Mouse (Mus musculus) testis, postnatal 10 days (tissue): Measurements from ENCODE around the gene Syce1.

Experiments used
- DNase-seq: peaks from one replicate; pipeline ENCODE4 v3.0.0; 2021; ENCODE audit warnings: low spot score

Syce1 gene

GRCm38 (mm10) chr7:140787406-140788052 lies at the start of gene Syce1:
Syce1 (minus strand) TSS chr7:140787852.
- DNase-seq, result peak; percentile 61

- DNase-seq, result no peak
Observed at GRCm38 (mm10) chr7:140836243-140837115, 48.8 kb upstream of the Syce1 start.

- no peak for DNase-seq
Observed at GRCm38 (mm10) chr7:140835758-140836087, 48.1 kb upstream of the Syce1 start.

DNA sequence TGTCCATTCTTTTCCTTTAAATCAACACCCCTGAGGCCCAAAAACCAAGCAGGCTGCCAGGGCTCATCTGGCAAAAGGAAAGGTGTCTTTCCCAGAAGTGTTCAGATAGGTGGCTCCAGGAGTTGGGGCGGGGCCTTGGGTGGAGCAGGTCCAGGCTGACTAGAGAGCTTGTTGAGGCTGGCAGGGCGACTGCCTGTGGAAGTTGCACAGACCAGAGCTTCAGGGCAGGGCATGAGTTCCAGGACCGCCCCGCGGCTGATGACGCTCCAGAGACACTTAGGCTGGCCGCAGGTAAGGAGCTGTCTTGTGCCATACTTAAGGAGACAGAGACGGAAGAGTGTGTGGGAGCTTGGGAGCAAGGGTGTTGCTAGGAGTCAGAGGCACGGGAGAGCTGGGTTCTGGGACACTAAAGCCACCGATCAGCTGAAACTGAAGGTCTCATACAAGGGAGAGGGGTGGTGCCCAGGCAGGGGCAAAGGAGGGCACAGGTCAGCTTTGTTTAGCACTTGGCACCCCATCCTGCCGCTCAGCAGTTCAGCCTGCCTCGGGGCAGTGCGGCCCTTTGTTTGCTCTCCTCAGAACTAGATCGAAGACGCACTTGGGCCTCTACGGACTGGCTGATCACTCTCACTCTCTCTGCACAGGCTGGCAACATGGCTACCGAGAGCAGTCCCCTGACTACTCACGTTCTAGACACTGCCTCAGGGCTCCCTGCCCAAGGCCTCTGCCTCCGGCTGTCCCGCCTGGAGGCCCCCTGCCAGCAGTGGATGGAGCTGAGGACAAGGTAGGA lies 47.5 kb upstream of the Syce1 start, which contains the start of gene Urah:
Gene Urah, plus strand, starts transcription at position 51 of the 790 bp plus-strand sequence.
- DNase-seq, result no peak

DNA sequence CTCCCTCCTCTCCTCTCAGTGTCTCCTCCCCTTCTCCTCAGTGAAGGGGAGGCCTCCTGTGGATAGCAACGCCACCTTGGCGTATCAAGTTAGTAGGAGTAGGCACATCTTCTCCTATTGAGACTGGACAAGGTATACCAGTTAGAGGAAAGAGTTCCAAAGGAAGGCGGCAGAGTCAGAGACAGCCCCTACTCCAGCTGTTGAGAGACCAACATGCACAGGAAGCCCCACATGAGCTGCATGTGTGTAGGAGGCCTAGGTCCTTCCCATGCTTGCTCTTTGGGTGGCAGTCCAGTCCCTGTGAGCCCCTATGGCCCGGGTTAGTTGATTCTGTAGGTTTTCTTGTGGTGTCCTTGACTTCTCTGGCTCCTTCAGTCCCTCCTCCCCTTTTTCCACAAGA lies 45.7 kb upstream of the Syce1 start:
- peak; percentile 29 for DNase-seq

DNA sequence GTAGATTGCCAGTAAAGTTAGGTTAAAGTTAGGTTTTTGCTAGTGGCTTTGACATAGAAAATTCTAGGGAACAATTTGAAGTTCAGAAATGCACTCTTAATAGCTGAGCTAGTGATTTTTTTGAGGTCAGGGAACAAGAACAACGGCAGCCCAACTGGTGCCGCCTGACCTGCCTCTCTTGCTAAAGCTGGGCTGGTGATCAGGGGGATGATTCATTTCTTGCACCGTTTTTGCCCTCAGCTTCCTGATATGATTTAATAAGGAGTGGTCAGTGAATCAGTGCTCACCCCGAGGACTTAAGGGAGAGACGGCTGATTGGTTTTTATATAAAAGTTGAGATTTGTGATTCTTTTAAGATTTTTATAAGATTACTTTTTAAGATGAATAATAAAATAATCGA lies 43.8 kb upstream of the Syce1 start:
- peak; percentile 19 for DNase-seq

DNA sequence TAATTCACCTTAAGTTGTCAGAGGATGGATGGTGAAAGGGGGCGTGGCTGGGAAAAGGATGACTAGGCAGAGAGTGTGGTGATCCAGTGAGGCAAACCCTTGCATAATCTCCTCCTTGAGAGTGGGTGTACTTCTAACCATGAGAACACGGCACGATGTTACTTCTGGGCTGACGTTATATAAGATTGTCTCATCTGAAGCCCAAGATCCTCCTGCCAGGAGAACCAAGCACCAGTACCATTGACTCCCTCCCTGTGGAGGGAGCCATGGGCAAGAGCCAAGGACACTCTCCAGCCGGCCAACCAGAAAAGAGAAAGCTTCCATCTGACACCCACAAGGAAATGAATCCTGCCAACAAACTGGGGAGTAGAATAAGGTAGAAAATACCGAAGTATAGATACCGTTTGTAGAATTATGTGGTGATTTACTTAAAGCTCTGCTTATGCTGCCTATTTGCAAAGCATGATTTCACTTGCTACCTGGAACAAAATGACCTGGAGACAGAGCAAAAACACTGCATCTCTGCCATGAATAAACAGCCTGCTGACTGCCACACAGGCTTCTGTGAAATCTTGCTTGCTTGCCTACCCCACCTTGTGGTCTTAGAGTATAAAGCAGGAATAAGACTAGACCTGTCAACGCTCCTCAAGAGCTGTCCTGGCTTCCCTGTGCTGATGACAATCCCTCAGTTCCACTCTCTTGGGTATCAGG lies 40.7 kb upstream of the Syce1 start:
- DNase-seq, result no peak

DNA sequence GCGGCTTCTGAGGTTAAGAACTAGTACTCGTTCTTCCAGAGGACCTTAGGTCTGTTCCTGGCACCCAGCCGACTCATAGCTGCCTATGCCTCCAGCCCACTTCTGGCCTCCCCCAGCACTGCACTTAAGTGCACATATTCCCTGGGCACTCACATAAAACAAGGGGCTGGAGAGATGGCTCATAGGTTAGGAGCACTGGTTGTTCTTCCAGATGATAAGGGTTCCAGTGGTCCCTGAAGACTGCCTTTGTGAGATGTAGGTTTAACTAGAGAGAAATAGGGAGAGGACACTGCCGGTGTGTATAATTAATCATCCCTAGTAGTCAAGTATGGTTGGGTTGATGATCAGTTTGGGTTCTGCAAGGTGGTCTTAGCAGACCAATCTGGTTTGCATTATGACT lies 35.1 kb upstream of the Syce1 start:
- DNase-seq, result no peak

DNA sequence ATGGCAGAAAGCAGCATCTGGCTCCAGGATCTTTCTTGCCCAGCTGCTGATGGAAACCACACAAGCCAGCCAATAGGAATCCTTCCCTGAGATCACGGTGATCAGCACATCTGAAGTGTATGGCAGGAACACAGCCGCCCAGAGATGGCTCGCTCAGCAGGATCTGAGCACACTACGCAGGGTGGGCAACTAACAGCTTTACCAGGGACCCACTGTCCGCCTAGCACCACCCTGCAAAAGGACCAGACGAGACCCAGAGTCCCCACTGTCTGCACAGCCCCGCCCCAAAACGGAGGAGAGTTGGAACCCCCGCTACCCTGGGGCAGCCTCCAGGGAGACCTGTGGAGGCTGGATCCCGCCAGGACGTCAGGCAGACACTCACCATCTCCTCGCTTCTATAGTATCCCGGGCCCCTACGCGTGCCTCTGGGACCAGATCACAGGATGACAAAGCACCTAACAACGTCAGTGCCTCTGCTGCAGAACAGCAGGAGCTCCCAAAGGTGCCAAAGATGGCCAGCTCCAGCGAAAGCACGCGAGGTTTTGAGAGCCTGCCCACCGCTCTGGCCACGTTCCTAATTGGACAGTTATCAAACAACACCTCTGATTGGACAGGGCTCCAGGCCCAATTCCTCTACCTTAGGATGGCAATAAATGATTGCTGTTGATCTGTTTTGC lies 34.1 kb upstream of the Syce1 start, which contains the start of gene Zfp941:
Gene Zfp941, minus strand, starts transcription at position 526 of the 677 bp plus-strand sequence.
- DNase-seq, result no peak

DNA sequence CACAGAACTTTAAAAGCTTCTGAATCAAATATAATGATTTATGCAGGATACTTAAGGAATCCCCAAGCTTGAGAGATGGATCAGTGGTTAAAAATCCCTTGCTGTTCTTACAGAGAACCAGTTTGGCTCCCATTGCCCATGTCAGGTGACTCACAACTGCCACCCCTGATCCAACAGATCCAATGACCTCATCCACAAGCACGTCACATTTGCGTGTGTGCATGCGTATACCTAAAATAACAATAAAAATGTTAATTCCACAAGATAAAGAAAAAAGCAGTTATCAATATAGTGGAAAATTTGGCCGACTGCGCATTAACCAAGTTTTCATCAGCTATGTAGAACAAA lies 33.6 kb upstream of the Syce1 start:
- DNase-seq, result no peak

DNA sequence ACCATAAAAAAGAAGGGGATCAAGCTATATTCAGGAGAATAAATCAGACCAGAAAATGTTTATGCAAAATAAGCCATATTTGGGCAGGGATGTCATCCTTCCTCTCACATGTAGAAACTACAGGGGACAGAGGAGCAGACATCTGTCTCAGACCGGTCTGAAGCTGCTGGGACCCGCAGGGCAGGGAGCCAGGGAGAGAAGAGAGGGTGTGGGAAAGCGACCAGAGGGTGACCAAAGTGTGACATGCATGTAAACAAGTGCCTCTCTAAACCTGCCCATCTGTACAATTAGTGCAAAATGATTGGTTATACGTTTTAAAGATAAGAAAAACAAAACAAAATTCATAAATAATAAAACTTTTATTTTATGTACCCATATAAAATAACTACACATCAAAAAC lies 32.5 kb upstream of the Syce1 start:
- no peak for DNase-seq

- no peak for DNase-seq
Observed at GRCm38 (mm10) chr7:140812850-140813249, 25.2 kb upstream of the Syce1 start.

DNA sequence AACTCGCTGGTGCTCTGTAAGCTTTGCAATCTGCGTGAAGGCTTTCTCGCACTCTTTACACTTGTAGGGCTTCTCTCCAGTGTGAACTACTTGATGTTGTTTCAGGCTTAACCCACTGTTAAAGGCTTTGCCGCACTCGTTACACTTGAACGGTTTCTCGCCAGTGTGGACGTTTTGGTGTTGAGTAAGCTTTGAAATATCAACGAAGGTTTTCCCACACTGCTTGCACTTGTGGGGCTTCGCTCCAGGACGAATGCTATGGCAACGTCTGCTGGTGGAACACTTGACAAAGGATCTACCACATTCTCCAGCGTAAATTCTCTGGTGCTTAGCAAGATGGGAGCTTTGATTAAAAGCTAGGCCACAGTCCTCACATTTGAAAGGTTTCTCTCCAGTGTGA lies 24.1 kb upstream of the Syce1 start:
- no peak for DNase-seq

- no peak for DNase-seq
Observed at GRCm38 (mm10) chr7:140810496-140810895, 22.8 kb upstream of the Syce1 start.

DNA sequence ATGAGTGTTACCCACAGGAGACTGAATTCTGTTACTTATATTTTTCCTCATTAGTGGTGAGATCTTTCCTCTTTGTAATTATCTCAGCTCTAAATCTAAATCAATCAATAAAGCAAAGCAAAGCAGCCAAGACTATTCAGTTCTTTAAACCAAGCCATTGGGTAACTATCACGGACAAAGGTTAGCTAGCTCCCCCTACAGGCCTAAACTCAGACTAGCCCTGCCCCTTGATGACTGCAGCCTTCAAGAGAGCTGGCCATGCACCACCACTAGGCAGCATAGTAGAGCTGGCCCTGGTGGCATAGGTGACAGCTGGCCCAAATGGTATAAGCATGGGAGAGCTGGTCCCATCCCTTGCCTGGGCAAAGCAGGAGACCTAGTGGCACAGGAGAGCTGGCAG lies 18.1 kb upstream of the Syce1 start:
- peak; percentile 48 for DNase-seq

- peak; percentile 53 for DNase-seq
Observed at GRCm38 (mm10) chr7:140802629-140803028, 15.0 kb upstream of the Syce1 start.

DNA sequence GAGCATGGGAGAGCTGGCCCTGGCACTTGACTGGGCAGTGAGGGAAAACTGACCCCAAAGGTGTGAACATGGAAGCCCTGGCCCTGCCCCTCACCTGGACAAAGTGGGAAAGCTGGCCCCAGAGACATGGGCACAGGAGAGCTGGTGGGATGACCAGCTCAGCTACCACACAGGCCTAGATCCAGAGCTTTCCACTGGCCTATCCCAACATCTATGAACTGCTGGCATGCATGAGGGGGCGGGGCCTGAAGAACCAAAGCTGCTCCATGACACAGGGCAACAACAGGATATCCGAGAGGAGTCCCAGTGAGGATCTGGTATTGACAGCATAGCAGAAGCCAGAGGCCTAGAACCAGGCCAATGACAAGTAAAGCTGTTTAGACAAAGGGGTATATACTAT lies 10.6 kb upstream of the Syce1 start:
- no peak for DNase-seq

DNA sequence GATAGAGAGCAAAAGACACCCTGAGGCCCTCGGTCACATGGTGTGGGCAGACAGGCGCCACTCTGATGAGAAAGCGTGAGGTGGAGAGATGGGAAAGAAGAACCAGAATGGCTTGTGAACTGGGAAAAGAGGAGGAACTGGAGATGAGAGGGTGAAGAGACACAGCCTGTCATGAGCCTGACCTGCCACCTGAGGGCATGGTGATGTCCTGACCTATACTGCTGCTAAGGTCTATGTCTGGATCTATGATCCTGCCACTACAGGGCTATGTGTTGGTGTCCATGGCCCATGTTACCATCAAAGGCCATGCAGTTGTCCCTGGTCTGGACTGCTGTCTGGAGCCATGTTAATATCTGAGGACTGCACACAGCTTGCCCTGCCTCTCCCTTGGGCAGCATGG lies 10.0 kb upstream of the Syce1 start:
- no peak for DNase-seq

DNA sequence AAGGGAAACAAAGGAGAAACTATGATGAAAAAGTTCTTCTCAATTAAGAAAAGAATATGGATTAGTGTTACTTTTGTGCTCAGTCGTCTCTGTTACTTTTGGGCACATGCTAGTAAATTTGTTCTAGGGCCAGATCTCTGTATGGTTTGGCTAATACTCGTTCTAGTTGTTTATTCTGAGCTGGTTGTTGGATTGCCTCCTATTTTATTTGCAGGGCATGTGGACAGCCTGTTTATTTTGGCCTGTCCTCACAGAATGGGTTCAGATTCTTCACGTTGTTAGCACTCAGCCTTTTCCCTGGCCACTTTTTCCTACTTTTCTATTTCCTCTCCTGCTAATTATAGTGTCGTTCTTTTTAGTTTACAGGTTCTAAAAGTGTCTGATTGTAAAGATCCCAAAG lies 5.9 kb upstream of the Syce1 start:
- no peak for DNase-seq

DNA sequence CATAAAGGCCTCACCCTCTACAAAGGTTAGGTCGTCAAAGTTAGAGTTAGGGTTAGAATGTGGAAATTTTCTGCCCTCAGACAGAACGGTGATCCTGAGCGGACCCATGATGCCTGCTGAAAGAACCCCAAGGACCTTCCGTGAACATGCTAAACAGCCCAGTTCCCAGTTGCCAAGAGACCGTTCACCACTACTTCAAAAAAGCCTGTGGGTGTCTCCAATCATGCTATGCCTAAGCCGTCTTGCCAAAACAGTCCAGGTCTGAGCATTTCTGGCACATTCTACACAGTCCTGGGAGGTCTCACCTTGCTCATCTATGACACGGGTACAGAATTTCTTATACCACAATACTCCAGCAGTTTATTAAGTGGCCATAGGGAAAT lies 392 bp upstream of the Syce1 start:
- DNase-seq, result no peak

- no peak for DNase-seq
Observed at GRCm38 (mm10) chr7:140780548-140780947, 7.1 kb downstream of the Syce1 start.
